Mouse (Mus musculus): ENCODE measurements at regions not wholly inside any gene's neighbourhood (a gene's known extent, or its start where the extent isn't known, plus 50 kb on each side); places are given as distances from the start of the nearest gene placed in this dataset.
A peak's percentile ranks its signal among the peaks of the same experiment; 100 is the strongest.

DNA sequence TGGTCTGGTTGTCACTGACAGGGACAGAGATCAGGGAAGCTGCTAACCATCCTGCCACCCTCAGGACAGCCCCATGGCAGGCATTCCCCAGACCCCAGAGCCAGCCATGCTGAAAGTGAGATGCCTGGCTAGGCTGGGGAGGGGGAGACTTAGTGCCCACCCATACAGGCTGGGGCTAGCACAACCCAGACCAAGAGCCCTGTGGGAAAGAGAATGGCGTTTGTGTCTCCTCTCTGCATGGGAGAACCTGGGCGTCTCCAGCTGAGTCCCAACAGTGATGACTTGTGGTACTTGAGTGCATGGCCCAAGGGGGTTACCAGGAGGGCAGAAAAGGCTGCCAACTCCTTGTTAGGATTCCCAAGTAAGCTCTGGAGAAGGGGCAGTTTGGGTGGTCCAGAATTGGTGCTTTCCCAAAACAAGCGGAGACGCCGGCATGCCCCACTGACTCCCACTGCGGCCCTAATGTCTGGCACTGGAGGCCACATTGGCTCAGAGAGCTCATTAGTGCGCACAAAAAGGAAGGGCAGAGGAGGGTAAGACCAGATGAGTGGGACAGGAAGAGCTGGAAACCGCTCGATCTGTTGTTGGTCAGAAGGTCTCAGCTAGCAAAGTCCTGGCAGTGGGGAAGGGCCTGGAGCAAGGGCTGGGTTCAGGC is 332.2 kb upstream of the Npvf start:
- H3K9ac ChIP-seq (replicated peaks; ENCODE audit: low read length), result 0 out of 2 replicates have a peak overlapping the region, but pooled peaks have one; percentile 18
- no peaks in the 10 kb centered on the region for H3K36me3 ChIP-seq (replicated peaks; ENCODE audit: control insufficient read depth, insufficient read depth, low read depth, low read length)
- no peaks in the 10 kb centered on the region for H3K27me3 ChIP-seq (ENCODE audit: control insufficient read depth, insufficient read depth, low read length)
- ATAC-seq (replicated peaks; ENCODE audit: insufficient number of reproducible peaks, low FRiP score, low TSS enrichment, low read depth), result no peak
- H3K27ac ChIP-seq (replicated peaks; ENCODE audit: low read depth, low read length), result peak overlapping the region; percentile 79
- H3K4me2 ChIP-seq (ENCODE audit: low read depth, low read length), result no peak overlapping the region; the same call in 1 of the 2 replicates
- peaks cover 17% of the 10 kb centered on the region for H3K4me1 ChIP-seq (ENCODE audit: control insufficient read depth, insufficient read depth, low read length)
- WGBS, result 71% methylated on average over 9 of the region's 9 CpGs
- H3K4me3 ChIP-seq (ENCODE audit: low read depth, low read length), result no peak overlapping the region
- H3K9me3 ChIP-seq (replicated peaks; ENCODE audit: control insufficient read depth, low read length), result no peaks in the 10 kb centered on the region
- DNase-seq (ENCODE audit: low spot score), result no peak

GRCm38 (mm10) chr6:50988561-50988960 is 334.3 kb upstream of the Npvf start:
- H3K27ac ChIP-seq (replicated peaks; ENCODE audit: low read depth, low read length), result no peak overlapping the region
- no peak overlapping the region for H3K4me3 ChIP-seq (ENCODE audit: low read depth, low read length)
- H3K9ac ChIP-seq (replicated peaks; ENCODE audit: low read length), result no peak overlapping the region
- no peaks in the 10 kb centered on the region for H3K36me3 ChIP-seq (replicated peaks; ENCODE audit: control insufficient read depth, insufficient read depth, low read depth, low read length)
- H3K9me3 ChIP-seq (replicated peaks; ENCODE audit: control insufficient read depth, low read length), result no peaks in the 10 kb centered on the region
- no peak for DNase-seq (ENCODE audit: low spot score)
- no peaks in the 10 kb centered on the region for H3K27me3 ChIP-seq (ENCODE audit: control insufficient read depth, insufficient read depth, low read length)
- no peak overlapping the region for H3K4me2 ChIP-seq (ENCODE audit: low read depth, low read length)
- WGBS, result 86% methylated on average over 3 of the region's 3 CpGs
- H3K4me1 ChIP-seq (ENCODE audit: control insufficient read depth, insufficient read depth, low read length), result peaks cover 6% of the 10 kb centered on the region
- ATAC-seq (replicated peaks; ENCODE audit: insufficient number of reproducible peaks, low FRiP score, low TSS enrichment, low read depth), result no peak

GRCm38 (mm10) chr6:50991528-50992125 is 337.4 kb upstream of the Npvf start:
- Histone ChIP-seq H3K36me3 (replicated peaks; ENCODE audit: control insufficient read depth, insufficient read depth, low read depth, low read length) (no peaks in the 10 kb centered on the region), H3K9me3 (replicated peaks; ENCODE audit: control insufficient read depth, low read length) (no peaks in the 10 kb centered on the region), H3K27me3 (ENCODE audit: control insufficient read depth, insufficient read depth, low read length) (no peaks in the 10 kb centered on the region), H3K4me2 (ENCODE audit: low read depth, low read length) (no peak overlapping the region), H3K4me3 (ENCODE audit: low read depth, low read length) (no peak overlapping the region), H3K9ac (replicated peaks; ENCODE audit: low read length) (no peak overlapping the region), H3K27ac (replicated peaks; ENCODE audit: low read depth, low read length) (peak overlapping the region; percentile 47), H3K4me1 (ENCODE audit: control insufficient read depth, insufficient read depth, low read length) (no peaks in the 10 kb centered on the region; the same call in 1 of the 2 replicates)
- ATAC-seq (replicated peaks; ENCODE audit: insufficient number of reproducible peaks, low FRiP score, low TSS enrichment, low read depth) (no peak), DNase-seq (ENCODE audit: low spot score) (no peak)
- WGBS, result 72% methylated on average over 8 of the region's 8 CpGs

GRCm38 (mm10) chr6:50993952-50994351 is 339.7 kb upstream of the Npvf start:
- H3K27ac ChIP-seq (replicated peaks; ENCODE audit: low read depth, low read length), result no peak overlapping the region
- H3K9me3 ChIP-seq (replicated peaks; ENCODE audit: control insufficient read depth, low read length), result no peaks in the 10 kb centered on the region
- ATAC-seq (replicated peaks; ENCODE audit: insufficient number of reproducible peaks, low FRiP score, low TSS enrichment, low read depth), result no peak
- H3K27me3 ChIP-seq (ENCODE audit: control insufficient read depth, insufficient read depth, low read length), result no peaks in the 10 kb centered on the region
- no peaks in the 10 kb centered on the region for H3K4me1 ChIP-seq (ENCODE audit: control insufficient read depth, insufficient read depth, low read length)
- 73% methylated on average over 6 of the region's 6 CpGs for WGBS
- H3K4me2 ChIP-seq (ENCODE audit: low read depth, low read length), result no peak overlapping the region
- no peak overlapping the region for H3K9ac ChIP-seq (replicated peaks; ENCODE audit: low read length)
- H3K36me3 ChIP-seq (replicated peaks; ENCODE audit: control insufficient read depth, insufficient read depth, low read depth, low read length), result no peaks in the 10 kb centered on the region
- no peak for DNase-seq (ENCODE audit: low spot score)
- no peak overlapping the region for H3K4me3 ChIP-seq (ENCODE audit: low read depth, low read length)

- DNase-seq (ENCODE audit: low spot score), result peak; percentile 95
These were observed 348.5 kb upstream of the Npvf start for GRCm38 (mm10) chr6:51002713-51003112.

DNA sequence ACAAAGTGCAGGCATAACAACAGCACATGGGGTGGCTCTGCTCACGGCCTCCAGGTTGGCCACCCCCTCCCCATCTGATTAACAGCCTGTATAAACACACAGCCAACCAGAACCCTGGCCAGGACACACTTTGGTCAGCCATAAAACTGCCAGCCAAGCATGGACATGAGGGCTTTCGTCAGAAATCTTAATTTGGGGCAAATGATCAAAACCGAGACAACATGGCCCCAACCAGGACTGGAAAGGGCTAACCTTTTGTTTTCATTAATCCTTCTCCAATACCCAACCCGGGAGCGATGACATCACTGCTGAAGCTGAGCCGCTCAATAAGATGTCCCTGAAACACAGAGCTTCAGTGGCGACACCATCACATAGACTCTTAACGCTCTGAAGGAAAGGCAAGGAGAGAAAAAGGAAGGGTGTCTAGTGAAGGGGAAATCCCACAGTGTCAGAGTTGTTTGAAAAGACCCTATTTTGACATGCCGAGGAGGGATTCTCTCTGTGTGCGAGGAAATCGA is 351.9 kb upstream of the Npvf start:
- no peak overlapping the region for H3K4me2 ChIP-seq (ENCODE audit: low read depth, low read length)
- H3K27ac ChIP-seq (replicated peaks; ENCODE audit: low read depth, low read length), result peak overlapping the region; percentile 52; the same call in 1 of the 2 replicates
- 41% methylated on average over 11 of the region's 11 CpGs for WGBS
- no peaks in the 10 kb centered on the region; the same call in 1 of the 2 replicates for H3K4me1 ChIP-seq (ENCODE audit: control insufficient read depth, insufficient read depth, low read length)
- H3K4me3 ChIP-seq (ENCODE audit: low read depth, low read length), result no peak overlapping the region
- ATAC-seq (replicated peaks; ENCODE audit: insufficient number of reproducible peaks, low FRiP score, low TSS enrichment, low read depth), result 0 out of 2 replicates have a peak, but pooled peaks have one; percentile 31
- H3K36me3 ChIP-seq (replicated peaks; ENCODE audit: control insufficient read depth, insufficient read depth, low read depth, low read length), result no peaks in the 10 kb centered on the region
- no peak overlapping the region for H3K9ac ChIP-seq (replicated peaks; ENCODE audit: low read length)
- H3K9me3 ChIP-seq (replicated peaks; ENCODE audit: control insufficient read depth, low read length), result no peaks in the 10 kb centered on the region
- H3K27me3 ChIP-seq (ENCODE audit: control insufficient read depth, insufficient read depth, low read length), result no peaks in the 10 kb centered on the region
- DNase-seq (ENCODE audit: low spot score), result peak; percentile 42

More at GRCm38 (mm10) chr6:51002713-51003112, 348.5 kb upstream of the Npvf start:
- ATAC-seq (replicated peaks; ENCODE audit: insufficient number of reproducible peaks, low FRiP score, low TSS enrichment, low read depth), result peak; percentile 81
- no peaks in the 10 kb centered on the region for H3K9me3 ChIP-seq (replicated peaks; ENCODE audit: control insufficient read depth, low read length)
- H3K27me3 ChIP-seq (ENCODE audit: control insufficient read depth, insufficient read depth, low read length), result no peaks in the 10 kb centered on the region
- H3K9ac ChIP-seq (replicated peaks; ENCODE audit: low read length), result no peak overlapping the region
- no peaks in the 10 kb centered on the region; the same call in 1 of the 2 replicates for H3K4me1 ChIP-seq (ENCODE audit: control insufficient read depth, insufficient read depth, low read length)
- no peaks in the 10 kb centered on the region for H3K36me3 ChIP-seq (replicated peaks; ENCODE audit: control insufficient read depth, insufficient read depth, low read depth, low read length)
- WGBS, result 22% methylated on average over 7 of the region's 7 CpGs
- H3K27ac ChIP-seq (replicated peaks; ENCODE audit: low read depth, low read length), result peak overlapping the region; percentile 96
- H3K4me3 ChIP-seq (ENCODE audit: low read depth, low read length), result no peak overlapping the region
- no peak overlapping the region for H3K4me2 ChIP-seq (ENCODE audit: low read depth, low read length)

DNA sequence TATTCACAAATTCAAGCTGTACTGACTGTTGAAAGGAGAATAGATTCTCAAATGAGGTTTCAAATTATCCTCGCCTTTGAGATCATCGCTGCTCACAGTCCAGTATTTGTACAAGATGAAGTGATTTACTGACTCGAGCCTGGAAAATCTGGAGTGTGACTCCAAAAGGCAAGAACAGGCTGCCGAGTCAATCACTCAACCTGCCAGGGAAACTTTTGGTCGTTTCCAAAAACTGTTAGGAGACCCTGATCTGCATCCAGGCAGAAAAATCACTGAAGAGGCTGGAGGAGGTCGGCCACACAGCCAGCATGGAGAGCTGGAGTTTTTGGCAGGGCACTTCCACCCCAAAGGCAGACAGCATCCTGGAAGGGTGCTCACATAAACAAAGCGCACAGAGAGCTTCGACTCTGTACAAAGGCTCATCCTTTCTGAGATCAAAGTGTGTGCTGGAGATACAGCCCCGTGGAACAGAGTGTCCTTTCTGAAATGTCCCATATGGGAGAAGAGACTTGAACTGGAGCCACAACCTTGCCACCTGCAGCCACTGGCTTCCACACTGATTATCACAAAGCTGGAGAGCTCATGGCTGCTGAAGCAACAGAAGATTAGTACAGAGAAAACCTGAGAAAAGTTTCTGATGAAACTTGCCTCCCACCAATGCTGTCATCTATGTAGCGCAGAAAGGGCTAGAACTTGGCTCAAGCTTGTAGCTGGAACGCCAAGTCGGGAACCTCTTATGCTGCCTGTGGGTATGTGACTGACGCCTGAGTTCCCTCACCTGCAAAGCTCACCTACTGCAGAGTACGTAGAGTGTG is 355.5 kb upstream of the Npvf start:
- Histone ChIP-seq H3K36me3 (replicated peaks; ENCODE audit: control insufficient read depth, insufficient read depth, low read depth, low read length) (no peaks in the 10 kb centered on the region), H3K4me3 (ENCODE audit: low read depth, low read length) (no peak overlapping the region), H3K27ac (replicated peaks; ENCODE audit: low read depth, low read length) (peak overlapping the region; percentile 42), H3K4me2 (ENCODE audit: low read depth, low read length) (no peak overlapping the region), H3K9ac (replicated peaks; ENCODE audit: low read length) (no peak overlapping the region), H3K4me1 (ENCODE audit: control insufficient read depth, insufficient read depth, low read length) (no peaks in the 10 kb centered on the region), H3K27me3 (ENCODE audit: control insufficient read depth, insufficient read depth, low read length) (no peaks in the 10 kb centered on the region), H3K9me3 (replicated peaks; ENCODE audit: control insufficient read depth, low read length) (no peaks in the 10 kb centered on the region)
- no peak for ATAC-seq (replicated peaks; ENCODE audit: insufficient number of reproducible peaks, low FRiP score, low TSS enrichment, low read depth)
- no peak for DNase-seq (ENCODE audit: low spot score)
- 77% methylated on average over 14 of the region's 14 CpGs for WGBS

All from embryonic facial prominence, embryonic 11.5 days (tissue).